Mouse (Mus musculus): ENCODE results near the gene Sfn.

GRCm38 (mm10) chr4:133570066-133570466 is 31.9 kb downstream of the Sfn start:
- TF ChIP-seq EP300 (IDR thresholded peaks at IDR 0.05; ENCODE audit: low read depth) (no peak), CTCF (IDR thresholded peaks at IDR 0.05; ENCODE audit: low read depth) (no peak)
